38 mouse cellular contexts compared by ENCODE assay signal in genomic region chr3:83010291-83010690, GRCm38 (mm10). TPM values are rescaled to one million over a fixed set of nuclear protein-coding genes. Genes with fewer than 3 reads are reported as not detected.
A peak's percentile ranks its signal among the peaks of the same experiment; 100 is the strongest.
DNase-seq lines count a peak whose midpoint lies in the region; ATAC-seq and TF ChIP-seq lines count a peak whose summit lies in the region.
"Had no signal": no experiment of that assay in that cellular context is flagged by ENCODE, and none has a peak within 500 bp of the region (broad histone marks: within the 10 kb centered on the region; RNA-seq: fewer than 3 reads in every experiment).

No protein-coding gene starts in this region.

- TF ChIP-seq POLR2A in kidney, adult 2 months (IDR thresholded peaks at IDR 0.05; ENCODE audit: low read depth, low read length), result no peak

- DNase-seq in kidney, adult 2 months, result peak; percentile 84
- DNase-seq in kidney, postnatal 10 days, result no peak
- peak; percentile 21 for DNase-seq in kidney, postnatal 14 days
- DNase-seq in liver, embryonic 14.5 days (ENCODE audit: low read depth in 3 of 3, low spot score in 3 of 3), result no peak
- DNase-seq in cerebellum, adult 11 months, result no peak
- DNase-seq in cerebellum, adult 11-12 months, result no peak
- DNase-seq: adrenal gland, adult 8-10 months; cerebellum, adult 9-10 months; cerebellum, postnatal 36 days; gastrocnemius, adult 2 months; gastrocnemius, postnatal 36 days; heart, adult 18-20 months; heart, postnatal 10 days; lung, adult 18-20 months; lung, postnatal 4 days; retina, postnatal 1 day; right cerebral cortex, postnatal 14 days had no signal

- H3K4me2 ChIP-seq in liver, embryonic 14.5 days (ENCODE audit: low read depth), result peak overlapping the region; percentile 44
- H3K4me2 ChIP-seq: heart, embryonic 13.5 days; hindbrain, embryonic 14.5 days; midbrain, embryonic 13.5 days; neural tube, embryonic 15.5 days had no signal

- H3K27me3 ChIP-seq in erythroblast, embryonic 14.5 days (ENCODE audit: control insufficient read depth), result no peaks in the 10 kb centered on the region
- no peaks in the 10 kb centered on the region for H3K27me3 ChIP-seq in kidney, adult 2 months (replicated peaks; ENCODE audit: control insufficient read depth, insufficient read depth, low read length)
- no peaks in the 10 kb centered on the region for H3K27me3 ChIP-seq in liver, embryonic 14.5 days (ENCODE audit: control insufficient read depth, insufficient read depth, low read length)
- H3K27me3 ChIP-seq: CH12.LX; heart, embryonic 13.5 days; midbrain, embryonic 13.5 days; neural tube, embryonic 15.5 days had no signal

- no peak for TF ChIP-seq CTCF in kidney, adult 2 months (conservative IDR thresholded peaks at IDR 0.05; ENCODE audit: insufficient read depth, insufficient read length, low read depth, low read length)
- TF ChIP-seq CTCF in liver, embryonic 14.5 days (IDR thresholded peaks at IDR 0.05; ENCODE audit: low read depth), result no peak

- no peak overlapping the region for H3K9ac ChIP-seq in liver, embryonic 14.5 days (replicated peaks)
- H3K9ac ChIP-seq: heart, embryonic 13.5 days; hindbrain, embryonic 14.5 days; midbrain, embryonic 13.5 days; neural tube, embryonic 15.5 days had no signal

- no peak for TF ChIP-seq EP300 in liver, embryonic 14.5 days (IDR thresholded peaks at IDR 0.05; ENCODE audit: low read depth)

- no peaks in the 10 kb centered on the region; the same call in 1 of the 2 replicates for H3K36me3 ChIP-seq in erythroblast, embryonic 14.5 days (ENCODE audit: control insufficient read depth)
- H3K36me3 ChIP-seq in kidney, adult 2 months (ENCODE audit: control insufficient read depth, insufficient read depth, low read length), result no peaks in the 10 kb centered on the region
- H3K36me3 ChIP-seq in liver, embryonic 14.5 days (replicated peaks; ENCODE audit: control insufficient read depth, insufficient read depth, low read depth), result no peaks in the 10 kb centered on the region
- H3K36me3 ChIP-seq: forebrain, embryonic 10.5 days; heart, embryonic 13.5 days; midbrain, embryonic 13.5 days; neural tube, embryonic 15.5 days had no signal

- peak overlapping the region; percentile 31 for H3K4me3 ChIP-seq in erythroblast, embryonic 14.5 days (replicated peaks)
- peak overlapping the region; percentile 40 for H3K4me3 ChIP-seq in kidney, adult 2 months (ENCODE audit: insufficient read depth, low read depth, low read length)
- peak overlapping the region; percentile 13 to 37; a peak in 3 of 4 replicates for H3K4me3 ChIP-seq in liver, embryonic 14.5 days (ENCODE audit: insufficient read depth in 1 of 2, low read depth in 2 of 2, low read length in 2 of 2)
- H3K4me3 ChIP-seq: forebrain, embryonic 10.5 days; gastrocnemius, adult 2 months; heart, embryonic 13.5 days; megakaryocyte, embryonic 14.5 days; midbrain, embryonic 13.5 days; neural tube, embryonic 15.5 days had no signal

- 49% methylated on average over 11 of the region's 11 CpGs for WGBS in kidney, adult 2 months
- WGBS in liver, embryonic 14.5 days (ENCODE audit: insufficient replicate concordance), result 45% methylated on average over 11 of the region's 11 CpGs

- peak overlapping the region; percentile 82 for H3K27ac ChIP-seq in kidney, adult 2 months (ENCODE audit: insufficient read depth, low read depth, low read length)
- H3K27ac ChIP-seq in liver, embryonic 14.5 days, result no peak overlapping the region
- H3K27ac ChIP-seq: forebrain, embryonic 10.5 days; gastrocnemius, adult 2 months; heart, embryonic 13.5 days; hindbrain, embryonic 14.5 days; midbrain, embryonic 13.5 days; neural tube, embryonic 15.5 days had no signal

- ATAC-seq in erythroblast, adult 5-6 weeks (replicated peaks; ENCODE audit: low FRiP score, poor library complexity, severe bottlenecking), result no peak
- no peak for ATAC-seq in liver, embryonic 14.5 days (ENCODE audit: insufficient read depth)
- ATAC-seq: forebrain, embryonic 16.5 days; lung, postnatal 0 days; midbrain, embryonic 13.5 days had no signal

- no peaks in the 10 kb centered on the region for H3K9me3 ChIP-seq in erythroblast, embryonic 14.5 days (ENCODE audit: control insufficient read depth, low read length)
- no peaks in the 10 kb centered on the region for H3K9me3 ChIP-seq in liver, embryonic 14.5 days (ENCODE audit: control insufficient read depth, low read length)
- H3K9me3 ChIP-seq: forebrain, embryonic 10.5 days; heart, embryonic 13.5 days; megakaryocyte, embryonic 14.5 days; midbrain, embryonic 13.5 days; neural tube, embryonic 15.5 days had no signal

- H3K4me1 ChIP-seq in erythroblast, embryonic 14.5 days (ENCODE audit: control insufficient read depth), result no peaks in the 10 kb centered on the region
- H3K4me1 ChIP-seq in kidney, adult 2 months (ENCODE audit: control insufficient read depth, insufficient read depth, low read length), result peaks cover 5% of the 10 kb centered on the region; the same call in 1 of the 2 replicates
- H3K4me1 ChIP-seq in liver, embryonic 14.5 days (replicated peaks; ENCODE audit: control insufficient read depth in 2 of 2, insufficient read depth in 2 of 2, low read length in 1 of 2), result 0 out of 4 replicates have a peak, but pooled peaks cover 0 to 2% of the 10 kb centered on the region in 2 experiments
- H3K4me1 ChIP-seq: forebrain, embryonic 10.5 days; heart, embryonic 13.5 days; megakaryocyte, embryonic 14.5 days; midbrain, embryonic 13.5 days; neural tube, embryonic 15.5 days had no signal

RNA-seq across cellular contexts. Expression of gene Fgg, which starts 2.8 kb away (rescaled TPM):
- polyA plus RNA-seq in erythroblast, embryonic 14.5 days (2012), result 0.06 TPM in 1 of 2 replicates, not detected in the other
- total RNA-seq in erythroblast, adult 5-6 weeks (2015; ENCODE audit: low replicate concordance), result not detected in 2 replicates
- not detected in 2 replicates for total RNA-seq in erythroblast, adult 5-6 weeks (2017; ENCODE audit: low replicate concordance)
- 7.7 and 9.6 TPM in 2 replicates for polyA plus RNA-seq in kidney, adult 2 months (2012; rRNA removed)
- 171 and 249 TPM in 2 replicates for polyA plus RNA-seq in liver, embryonic 14.5 days (2012; rRNA removed)
- 392 and 442 TPM in 2 replicates for polyA plus RNA-seq in liver, embryonic 14.5 days (2014; fragmentation: Nextera tagmentation; extraction: Ambion mirVana)
- total RNA-seq: CH12.LX; gastrocnemius, adult 2 months; heart, adult 18-20 months; heart, postnatal 10 days; hematopoietic stem cell, adult 5-6 weeks; layer of hippocampus, postnatal 10 days; left cerebral cortex, adult 18-20 months; left cerebral cortex, postnatal 14 days had no signal
- polyA plus RNA-seq: C2C12; forebrain, embryonic 10.5 days; hindbrain, embryonic 14.5 days; neural tube, embryonic 15.5 days; small intestine, adult 2 months; urinary bladder, adult 2 months had no signal

RNA-seq across cellular contexts. Expression of gene Fga, which starts 15.6 kb away (rescaled TPM):
- 0.16 and 0.37 TPM in 2 replicates for polyA plus RNA-seq in erythroblast, embryonic 14.5 days (2012)
- total RNA-seq in erythroblast, adult 5-6 weeks (2015; ENCODE audit: low replicate concordance), result not detected in 2 replicates
- not detected in 2 replicates for total RNA-seq in erythroblast, adult 5-6 weeks (2017; ENCODE audit: low replicate concordance)
- polyA plus RNA-seq in kidney, adult 2 months (2012; rRNA removed), result 5.0 and 5.5 TPM in 2 replicates
- polyA plus RNA-seq in liver, embryonic 14.5 days (2012; rRNA removed), result 105 and 203 TPM in 2 replicates
- 436 and 506 TPM in 2 replicates for polyA plus RNA-seq in liver, embryonic 14.5 days (2014; fragmentation: Nextera tagmentation; extraction: Ambion mirVana)
- total RNA-seq: CH12.LX; ES-E14; gastrocnemius, adult 2 months; heart, adult 18-20 months; hematopoietic stem cell, adult 5-6 weeks; left cerebral cortex, adult 18-20 months; left cerebral cortex, postnatal 14 days had no signal
- polyA plus RNA-seq: C2C12; embryonic facial prominence, embryonic 11.5 days; forebrain, embryonic 10.5 days; hindbrain, embryonic 14.5 days; limb, embryonic 11.5 days; small intestine, adult 2 months; urinary bladder, adult 2 months had no signal

RNA-seq across cellular contexts. Expression of gene Fgb, which starts 39.4 kb away (rescaled TPM):
- polyA plus RNA-seq in erythroblast, embryonic 14.5 days (2012), result 0.03 and 0.04 TPM in 2 replicates
- total RNA-seq in erythroblast, adult 5-6 weeks (2015; ENCODE audit: low replicate concordance), result not detected in 2 replicates
- not detected in 2 replicates for total RNA-seq in erythroblast, adult 5-6 weeks (2017; ENCODE audit: low replicate concordance)
- polyA plus RNA-seq in kidney, adult 2 months (2012; rRNA removed), result 1.1 and 1.5 TPM in 2 replicates
- polyA plus RNA-seq in liver, embryonic 14.5 days (2012; rRNA removed), result 85.1 and 184 TPM in 2 replicates
- polyA plus RNA-seq in liver, embryonic 14.5 days (2014; fragmentation: Nextera tagmentation; extraction: Ambion mirVana), result 330 and 376 TPM in 2 replicates
- total RNA-seq: CH12.LX; ES-E14; gastrocnemius, adult 2 months; heart, adult 18-20 months; hematopoietic stem cell, adult 5-6 weeks; layer of hippocampus, postnatal 10 days; left cerebral cortex, adult 18-20 months; left cerebral cortex, postnatal 14 days had no signal
- polyA plus RNA-seq: C2C12; forebrain, embryonic 10.5 days; hindbrain, embryonic 14.5 days; small intestine, adult 2 months had no signal

RNA-seq across cellular contexts. Expression of gene Plrg1, which starts 45.0 kb away (rescaled TPM):
- polyA plus RNA-seq in erythroblast, embryonic 14.5 days (2012), result 0.37 and 0.80 TPM in 2 replicates
- 18.3 and 23.6 TPM in 2 replicates for total RNA-seq in erythroblast, adult 5-6 weeks (2015; ENCODE audit: low replicate concordance)
- total RNA-seq in erythroblast, adult 5-6 weeks (2017; ENCODE audit: low replicate concordance), result 23.4 and 23.8 TPM in 2 replicates
- 33.1 and 33.3 TPM in 2 replicates for polyA plus RNA-seq in kidney, adult 2 months (2012; rRNA removed)
- 26.0 and 34.9 TPM in 2 replicates for polyA plus RNA-seq in liver, embryonic 14.5 days (2012; rRNA removed)
- polyA plus RNA-seq in liver, embryonic 14.5 days (2014; fragmentation: Nextera tagmentation; extraction: Ambion mirVana), result 50.0 and 52.7 TPM in 2 replicates

Comparison
In these comparisons a context has a peak if more than half of its experiments do, and no peak if none do; other contexts are left out.
1. DNase-seq: peak in kidney, adult 2 months (single experiment) and kidney, postnatal 14 days (single experiment); none in kidney, postnatal 10 days (single experiment), liver, embryonic 14.5 days (0 of 3), cerebellum, adult 11 months (single experiment) and cerebellum, adult 11-12 months (single experiment).
2. RNA of gene Fgg, which starts 2.8 kb away (polyA plus RNA-seq): 171 to 442 TPM in liver, embryonic 14.5 days; 7.7 to 9.6 TPM in kidney, adult 2 months and 0.06 TPM in erythroblast, embryonic 14.5 days; every median in the first group is over 10 times any median in the second.
3. RNA of gene Fga, which starts 15.6 kb away (polyA plus RNA-seq): 105 to 506 TPM in liver, embryonic 14.5 days; 5.0 to 5.5 TPM in kidney, adult 2 months and 0.16 to 0.37 TPM in erythroblast, embryonic 14.5 days; every median in the first group is over 10 times any median in the second.
4. RNA of gene Fgb, which starts 39.4 kb away (polyA plus RNA-seq): 85.1 to 376 TPM in liver, embryonic 14.5 days; 1.1 to 1.5 TPM in kidney, adult 2 months and 0.03 to 0.04 TPM in erythroblast, embryonic 14.5 days; every median in the first group is over 10 times any median in the second.
5. Peak in every context shown above with its lines, with median percentiles within 50 percentile points of each other: H3K4me3 ChIP-seq.